Mouse (Mus musculus) gastrocnemius, postnatal 25 days (tissue): ENCODE results near the gene Dnajb6. TPM values are rescaled to one million over a fixed set of nuclear protein-coding genes. Genes with fewer than 3 reads are reported as not detected.
A peak's percentile ranks its signal among the peaks of the same experiment; 100 is the strongest.

Experiments used
- DNase-seq: peaks from one replicate; pipeline ENCODE4 v3.0.0; 2022
- total RNA-seq, 2 experiments: library from RNA; stranded (reverse); gene quantifications; 1 replicate in 1 of 2; 2 replicates in 1 of 2; pipeline ENCODE4 v1.2.3; 2021

Dnajb6 gene
- total RNA-seq, 2 experiments from 2014 or later = 61.5 to 70.9 TPM

- no peak for DNase-seq
These were observed 112.6 kb downstream of the Dnajb6 start for GRCm38 (mm10) chr5:29848091-29848490.

DNA sequence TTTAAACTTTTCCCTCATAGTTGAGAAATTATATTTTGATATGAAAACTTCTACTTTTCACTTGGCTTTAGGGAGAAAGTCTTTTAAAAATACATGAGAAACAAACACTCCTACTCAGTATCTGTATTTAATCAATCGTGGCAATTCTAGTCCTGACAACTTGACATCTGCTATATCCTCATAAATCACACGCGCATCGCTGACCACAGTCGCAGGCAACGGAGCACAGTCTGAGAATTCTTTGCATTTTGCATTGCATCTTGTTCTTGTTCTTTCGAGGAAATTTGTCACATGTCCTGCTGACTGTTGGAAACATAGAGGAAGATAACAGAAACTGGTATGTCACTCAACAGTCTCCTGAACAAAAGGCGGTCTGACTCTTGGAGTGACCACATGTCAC is 116.9 kb downstream of the Dnajb6 start:
- no peak for DNase-seq

DNA sequence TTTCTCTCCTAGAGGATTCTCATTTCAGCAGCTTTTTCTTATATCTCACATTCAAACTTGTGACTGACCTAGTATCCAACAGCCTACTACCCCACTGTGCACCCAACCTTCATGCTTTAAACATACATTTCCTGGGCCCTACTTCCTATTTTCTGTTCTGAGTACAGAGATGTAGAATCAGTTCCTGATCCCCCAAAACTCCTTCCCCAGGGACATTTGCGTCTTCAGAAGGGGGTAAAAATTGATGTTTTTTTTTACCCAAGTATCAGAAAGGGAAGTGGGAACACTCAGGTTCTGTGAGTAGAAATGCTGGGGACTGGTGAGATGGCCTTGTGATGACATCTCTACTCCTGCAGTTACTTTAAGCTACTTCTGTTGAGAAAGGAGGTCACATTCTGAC is 117.5 kb downstream of the Dnajb6 start:
- no peak for DNase-seq

GRCm38 (mm10) chr5:29854376-29854775 is 118.9 kb downstream of the Dnajb6 start:
- no peak for DNase-seq

DNA sequence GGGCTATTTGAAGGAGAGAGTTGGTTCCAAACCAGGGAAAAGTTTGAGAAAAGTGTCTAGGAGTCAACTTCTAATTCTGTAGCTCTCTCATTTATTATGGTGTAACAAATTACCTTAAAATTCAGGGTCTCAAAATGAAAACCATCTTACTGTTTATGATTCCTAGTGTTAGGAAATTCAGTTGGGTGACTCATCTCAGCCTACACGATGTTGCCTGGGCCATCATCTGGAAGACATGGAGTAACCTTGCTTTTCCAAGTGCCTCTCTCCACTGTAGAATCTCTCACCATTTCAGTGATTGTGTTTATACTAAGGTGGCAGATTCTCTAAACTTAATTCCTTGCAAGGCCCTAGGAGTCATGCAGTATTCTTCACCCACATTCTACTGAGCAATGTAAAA is 119.5 kb downstream of the Dnajb6 start:
- DNase-seq = no peak

DNA sequence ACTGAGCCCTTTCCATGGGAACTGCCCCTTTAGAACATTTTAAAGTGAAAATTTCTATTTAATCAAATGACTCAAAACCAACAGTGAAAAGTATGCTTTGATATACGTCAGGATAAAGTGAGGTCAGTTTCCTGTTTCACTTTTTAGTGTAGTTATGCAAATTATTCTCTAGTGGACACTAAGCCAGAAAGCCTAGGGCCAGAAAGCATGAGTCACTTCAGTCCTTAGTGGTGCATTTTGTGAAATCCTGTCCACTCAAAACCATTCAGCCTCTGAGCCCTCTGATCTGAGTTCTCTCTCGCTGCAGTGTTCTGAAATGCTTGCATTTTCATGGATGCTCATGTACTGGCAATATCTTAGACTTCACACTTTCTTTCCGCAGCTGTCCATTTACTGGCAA is 126.0 kb downstream of the Dnajb6 start:
- DNase-seq = no peak

DNA sequence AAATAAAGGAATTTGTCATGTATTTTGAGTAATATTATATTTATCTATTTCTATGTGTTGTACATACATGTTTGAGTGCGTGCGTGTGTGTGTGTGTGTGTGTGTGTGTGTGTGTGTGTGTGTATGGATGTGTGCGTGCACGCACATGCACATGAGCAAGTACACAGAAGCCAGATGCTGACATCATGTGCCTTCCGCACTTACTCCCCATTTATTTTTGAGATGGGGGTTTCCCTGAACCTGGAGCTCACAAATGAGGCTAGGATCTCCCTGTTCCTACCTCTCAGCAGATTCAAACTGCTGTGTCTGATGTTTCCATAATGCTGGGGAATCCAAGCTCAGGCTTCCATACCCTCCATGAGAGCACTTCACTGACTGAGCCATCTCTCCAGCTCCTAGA is 126.9 kb downstream of the Dnajb6 start:
- DNase-seq = no peak

GRCm38 (mm10) chr5:29864291-29864737 is 128.8 kb downstream of the Dnajb6 start:
- DNase-seq = peak; percentile 64

DNA sequence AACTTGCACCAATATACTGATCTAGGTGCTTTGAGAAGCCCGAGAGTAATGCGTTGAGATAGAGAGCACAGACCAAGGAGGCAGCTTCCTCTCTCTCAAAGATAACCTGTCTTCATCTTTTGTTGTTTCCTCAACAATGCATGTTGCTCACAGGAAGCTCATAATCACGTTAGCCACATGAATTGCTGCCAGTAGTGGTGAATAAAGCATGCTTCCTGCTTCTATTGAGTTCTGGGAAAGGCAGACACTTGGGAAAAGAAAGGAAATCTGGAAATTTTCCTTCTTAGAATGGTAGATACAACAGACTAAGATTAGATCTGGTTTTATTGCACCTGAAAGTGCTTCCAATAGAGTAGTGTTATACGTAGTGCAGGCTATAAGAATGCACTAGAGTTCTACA is 129.5 kb downstream of the Dnajb6 start:
- DNase-seq = no peak

Other genes starting within 250 kb of the Dnajb6 start
- gene Ube3c, start 166.4 kb upstream of the Dnajb6 start, total RNA-seq = 10 to 100 TPM; 30.6 to 31.6 TPM
- gene Gm5129, start 248 bp downstream of the Dnajb6 start, total RNA-seq = not detected